ENCODE assay signal across 8 mouse cellular contexts in the genomic region with DNA sequence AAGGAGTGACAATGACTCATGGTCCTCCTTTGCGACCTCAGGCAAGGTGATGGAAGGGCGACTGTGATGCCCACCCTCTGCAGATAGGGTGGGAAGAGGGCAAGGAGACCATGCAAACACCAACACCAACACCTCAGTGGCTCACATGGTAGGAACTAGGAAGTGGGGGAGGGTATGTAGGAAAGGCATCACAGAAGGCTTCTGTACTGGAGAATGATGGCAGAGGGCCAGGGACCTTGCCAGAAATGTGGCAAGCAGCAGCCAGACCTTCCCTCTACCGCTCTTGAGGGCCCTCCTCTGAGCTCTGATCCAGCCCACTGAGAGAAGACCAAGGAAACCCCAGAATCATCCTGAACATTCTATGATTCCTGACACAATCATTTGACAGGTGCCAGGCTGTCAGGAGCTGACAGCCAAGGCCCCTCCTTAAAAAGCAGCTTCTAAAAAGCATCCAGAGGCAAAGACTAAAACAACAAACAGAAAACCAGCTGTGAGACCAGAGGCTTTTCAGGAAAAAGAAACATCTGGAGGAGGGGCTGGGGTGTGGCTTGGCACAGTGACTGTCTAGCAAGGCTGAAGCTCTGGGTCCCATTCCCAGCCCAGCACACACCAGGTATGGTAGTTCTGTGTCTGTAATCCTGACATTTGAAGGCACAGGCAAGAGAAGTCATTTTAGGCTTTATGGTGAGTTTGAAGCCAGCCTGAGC. TPM values are rescaled to one million over a fixed set of nuclear protein-coding genes. Genes with fewer than 3 reads are reported as not detected.
DNase-seq lines count a peak whose midpoint lies in the region; ATAC-seq and TF ChIP-seq lines count a peak whose summit lies in the region.
"Had no signal": no experiment of that assay in that cellular context is flagged by ENCODE, and none has a peak within 500 bp of the region (broad histone marks: within the 10 kb centered on the region; RNA-seq: fewer than 3 reads in every experiment).

No protein-coding gene starts in this region.

- peak overlapping the region; percentile 58 for H3K27ac ChIP-seq in heart, postnatal 0 days (ENCODE audit: low read depth)

- no peak overlapping the region for H3K9ac ChIP-seq in heart, postnatal 0 days (replicated peaks; ENCODE audit: low read depth, low read length)

- H3K36me3 ChIP-seq in heart, postnatal 0 days (replicated peaks; ENCODE audit: control insufficient read depth, insufficient read depth, low read length): no peaks in the 10 kb centered on the region

- no peak for TF ChIP-seq CTCF in heart, postnatal 0 days (IDR thresholded peaks at IDR 0.05; ENCODE audit: low read depth)

- 34% methylated on average over 3 of the region's 3 CpGs for WGBS in heart, postnatal 0 days

- no peak overlapping the region for H3K4me2 ChIP-seq in heart, postnatal 0 days (ENCODE audit: low read depth, low read length)

- H3K27me3 ChIP-seq in heart, postnatal 0 days (ENCODE audit: control insufficient read depth, insufficient read depth, low read length): no peaks in the 10 kb centered on the region

- no peak overlapping the region for H3K4me3 ChIP-seq in heart, postnatal 0 days (ENCODE audit: low read depth, low read length)

- peak; percentile 79 for DNase-seq in testis, postnatal 10 days (ENCODE audit: low spot score)
- no peak for DNase-seq in testis, postnatal 14 days (ENCODE audit: low spot score)
- DNase-seq in cerebellum, postnatal 14 days: peak; percentile 83 to 88
- peak; percentile 79 for DNase-seq in heart, postnatal 0 days (ENCODE audit: low spot score)
- DNase-seq in layer of hippocampus, adult 18-20 months (ENCODE audit: low spot score in 2 of 2): peak; percentile 52 to 75
- peak; percentile 52 for DNase-seq in lung, postnatal 25 days (ENCODE audit: low spot score)
- no peak for DNase-seq in embryo, embryonic 10.5 days (ENCODE audit: low spot score)

- no peak for TF ChIP-seq EP300 in heart, postnatal 0 days (IDR thresholded peaks at IDR 0.05; ENCODE audit: low read depth)

- no peaks in the 10 kb centered on the region for H3K9me3 ChIP-seq in heart, postnatal 0 days (replicated peaks; ENCODE audit: control insufficient read depth, low read length)

- H3K4me1 ChIP-seq in heart, postnatal 0 days (ENCODE audit: control insufficient read depth, insufficient read depth): peaks cover 32% of the 10 kb centered on the region

- ATAC-seq in heart, postnatal 0 days (ENCODE audit: insufficient read depth, low read depth): peak; percentile 44

RNA-seq across cellular contexts. Expression of a gene that starts 13.3 kb away (rescaled TPM):
- 7.1 TPM in 1 of 2 replicates, not detected in the other for total RNA-seq in heart, postnatal 0 days (2014; rRNA removed; ENCODE audit: low replicate concordance)
- polyA plus RNA-seq in heart, postnatal 0 days (2015; fragmentation: Nextera tagmentation; extraction: Ambion mirVana): not detected in 2 replicates
- 1 to 10 TPM in 1 of 2 experiments, under 1 TPM in 1; 0.37 to 1.2 TPM for total RNA-seq in layer of hippocampus, adult 18-20 months (2021)
- total RNA-seq: liver, adult 2 months had no signal

Comparison
In these comparisons a context has a peak if more than half of its experiments do, and no peak if none do; other contexts are left out.
1. DNase-seq: peak in testis, postnatal 10 days (single experiment), cerebellum, postnatal 14 days (2 of 2), heart, postnatal 0 days (single experiment), layer of hippocampus, adult 18-20 months (2 of 2) and lung, postnatal 25 days (single experiment); none in testis, postnatal 14 days (single experiment) and embryo, embryonic 10.5 days (single experiment).